Mouse (Mus musculus) liver, postnatal 0 days (tissue): ENCODE data around the gene Dag1. TPM values are rescaled to one million over a fixed set of nuclear protein-coding genes. Genes with fewer than 3 reads are reported as not detected.

Source experiments
- ATAC-seq: fragments of 200-750 bp; cut with Nextera tagmentation; 2 replicates; pipeline ENCODE4 v1.8.0; 2017; ENCODE audit warnings: mild to moderate bottlenecking, moderate library complexity
- DNase-seq: peaks from one replicate; pipeline ENCODE4 v3.0.0-alpha.2; 2016
- H3K27ac ChIP-seq: fragments of 300-500 bp; sonication (generic); 2 replicates; pipeline ENCODE4 v1.5.1; 2014; ENCODE audit warnings: antibody characterized with exemption, moderate library complexity, mild to moderate bottlenecking, low read depth
- H3K27me3 ChIP-seq: fragments of 300-500 bp; sonication (generic); 2 replicates; pipeline ENCODE4 v1.6.1; 2014; ENCODE audit warnings: low read length, control low read depth, mixed read lengths; ENCODE audit not compliant: insufficient read depth
- H3K36me3 ChIP-seq: fragments of 300-500 bp; sonication (generic); replicated peaks from 2 replicates; pipeline ENCODE4 v1.6.1; 2014; ENCODE audit warnings: mild to moderate bottlenecking, control low read depth, low read length, moderate library complexity, mixed read lengths; ENCODE audit not compliant: insufficient read depth
- H3K4me1 ChIP-seq: fragments of 300-500 bp; sonication (generic); 2 replicates; pipeline ENCODE4 v1.6.1; 2014; ENCODE audit warnings: antibody characterized with exemption, mild to moderate bottlenecking, control low read depth; ENCODE audit not compliant: insufficient read depth
- H3K4me2 ChIP-seq: fragments of 300-500 bp; sonication (generic); 2 replicates; pipeline ENCODE4 v1.6.1; 2014; ENCODE audit warnings: low read depth, mild to moderate bottlenecking, low read length, moderate library complexity, mixed read lengths
- H3K4me3 ChIP-seq: fragments of 300-500 bp; sonication (generic); 2 replicates; pipeline ENCODE4 v1.5.1; 2014; ENCODE audit warnings: low read depth, low read length
- H3K9ac ChIP-seq: fragments of 300-500 bp; sonication (generic); replicated peaks from 2 replicates; pipeline ENCODE4 v1.6.1; 2014; ENCODE audit warnings: mild to moderate bottlenecking, moderate library complexity
- H3K9me3 ChIP-seq: fragments of 300-500 bp; sonication (generic); 2 replicates; pipeline ENCODE4 v1.6.1; 2016; ENCODE audit warnings: mild to moderate bottlenecking, control low read depth, low read length, mixed read lengths
- CTCF ChIP-seq: sonication (generic); IDR thresholded peaks from 2 replicates; pipeline ENCODE4 v1.5.1; 2016; ENCODE audit warnings: antibody characterized with exemption, low read depth
- EP300 ChIP-seq: IDR thresholded peaks from 2 replicates; pipeline ENCODE4 v1.6.1; 2016; ENCODE audit warnings: antibody characterized with exemption, low read depth, mild to moderate bottlenecking
- WGBS: fragments of 180-500 bp; shearing (Covaris S2); extraction: QIAGEN DNeasy Blood & Tissue Kit; methylation state at CpG from one replicate; pipeline ENCODE4 v1.1.7; 2014; ENCODE audit not compliant: insufficient replicate concordance; 5-methylcytosine and 5-hydroxymethylcytosine counted together
- polyA plus RNA-seq: library from polyadenylated mRNA; unstranded; fragments of >200 nt; fragmentation: Nextera tagmentation; extraction: Ambion mirVana; gene quantifications from 2 replicates; pipeline ENCODE4 v1.2.1, GENCODE M21; 2015

Gene Dag1
- polyA plus RNA-seq, 1 experiment from 2014 or later = 20.0 TPM

DNA sequence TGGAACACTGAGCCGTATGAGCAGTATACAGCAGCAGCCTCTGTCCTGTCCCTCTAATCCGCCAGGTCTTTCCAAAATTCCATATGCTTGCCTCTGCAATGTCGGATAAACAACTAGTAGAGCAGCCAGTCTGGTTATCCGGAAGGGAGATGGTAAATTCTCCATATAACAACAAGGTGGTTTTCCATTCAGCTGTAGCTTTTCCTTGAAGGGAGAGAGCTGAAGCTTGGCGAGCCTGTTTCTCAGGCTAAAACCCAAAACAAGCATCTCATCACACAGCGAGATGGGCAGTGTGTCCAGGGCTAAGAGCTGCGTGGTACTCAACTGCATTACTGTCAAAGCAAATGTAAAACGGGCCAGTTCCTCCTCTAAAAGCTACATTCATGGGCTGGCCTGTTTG lies 75.2 kb downstream of the Dag1 start:
- ATAC-seq (no peak), DNase-seq (no peak)
- Histone ChIP-seq H3K4me3 (no peak overlapping the region), H3K36me3 (no peaks in the 10 kb centered on the region), H3K9ac (no peak overlapping the region), H3K27me3 (peaks cover 39% of the 10 kb centered on the region), H3K9me3 (no peaks in the 10 kb centered on the region), H3K27ac (no peak overlapping the region), H3K4me1 (peaks cover 7% of the 10 kb centered on the region), H3K4me2 (no peak overlapping the region)
- 67% methylated on average over 8 of the region's 8 CpGs for WGBS
- TF ChIP-seq CTCF = no peak
- TF ChIP-seq EP300 = no peak

DNA sequence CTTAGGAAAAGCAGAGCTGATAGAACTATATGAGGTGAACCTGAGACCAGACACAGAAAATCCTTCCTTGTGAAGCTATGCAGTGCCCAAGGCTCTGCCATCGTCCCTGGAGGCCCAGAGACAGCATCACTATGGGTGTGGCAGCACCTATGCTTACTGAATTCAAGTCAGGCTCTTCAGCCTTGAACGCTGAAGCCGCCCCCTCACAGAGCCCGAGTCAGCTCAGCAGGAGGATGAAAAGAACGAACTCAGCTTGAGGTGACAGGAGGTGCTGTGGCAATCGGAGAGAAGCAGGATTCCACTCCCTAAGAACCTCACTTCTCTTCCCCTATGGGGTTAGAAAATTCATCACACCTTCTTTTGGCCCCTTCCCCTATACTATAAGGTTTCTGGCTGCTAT lies 76.1 kb downstream of the Dag1 start:
- H3K9me3 ChIP-seq = no peaks in the 10 kb centered on the region
- H3K27ac ChIP-seq = no peak overlapping the region
- 28% methylated on average over 6 of the region's 6 CpGs for WGBS
- H3K36me3 ChIP-seq = no peaks in the 10 kb centered on the region
- ATAC-seq (no peak), DNase-seq (no peak)
- no peak overlapping the region for H3K4me3 ChIP-seq
- no peak overlapping the region for H3K4me2 ChIP-seq
- TF ChIP-seq EP300 (no peak), CTCF (no peak)
- H3K4me1 ChIP-seq = peaks cover 7% of the 10 kb centered on the region
- H3K27me3 ChIP-seq = peaks cover 39% of the 10 kb centered on the region
- H3K9ac ChIP-seq = no peak overlapping the region

DNA sequence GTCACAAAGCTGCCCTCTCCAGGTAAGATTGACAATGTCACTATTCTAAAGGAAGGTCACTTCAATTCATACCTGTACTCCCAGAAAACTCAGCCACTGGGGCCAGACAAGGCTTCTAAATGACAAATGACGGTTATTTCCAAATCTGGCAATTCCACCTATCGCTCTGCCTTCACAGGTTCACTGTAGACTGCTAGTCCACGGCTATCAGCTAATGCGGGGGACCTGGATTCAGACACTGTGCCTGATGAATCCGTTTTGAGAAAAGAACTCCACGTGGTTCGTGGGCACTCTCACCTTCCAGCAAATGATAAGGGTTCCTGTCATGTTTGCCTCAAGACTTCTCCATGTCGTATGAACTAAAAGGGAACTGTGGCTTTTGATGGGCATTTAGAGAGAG lies 78.0 kb downstream of the Dag1 start:
- WGBS = 68% methylated on average over 8 of the region's 8 CpGs
- TF ChIP-seq CTCF = no peak
- no peak for TF ChIP-seq EP300
- H3K4me3 ChIP-seq = no peak overlapping the region

DNA sequence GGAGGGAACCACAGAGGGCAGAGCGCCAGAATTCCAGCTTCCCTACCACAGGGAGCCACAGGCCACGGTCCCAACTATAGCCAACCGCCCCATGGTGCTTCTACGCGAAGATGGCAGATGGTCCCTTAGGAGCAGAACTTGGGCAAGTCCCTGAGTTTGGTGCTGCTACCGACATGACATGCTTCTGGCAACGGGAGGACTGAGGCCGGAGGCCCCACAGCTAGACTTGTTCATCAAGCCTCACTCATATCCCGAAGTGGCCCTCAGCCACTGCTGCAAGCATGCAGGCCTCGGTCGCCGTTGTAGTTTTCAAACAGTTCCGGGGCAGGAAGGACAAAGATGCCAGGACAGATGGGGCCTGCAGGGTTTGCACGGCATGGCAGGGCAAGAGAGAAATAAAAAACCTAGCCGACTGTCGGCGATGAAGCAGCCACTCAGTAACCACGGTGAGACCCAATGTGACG lies 80.2 kb downstream of the Dag1 start:
- TF ChIP-seq CTCF = no peak
- TF ChIP-seq EP300 = no peak
- WGBS = 84% methylated on average over 19 of the region's 19 CpGs

More for the DNA sequence above, 78.0 kb downstream of the Dag1 start:
- DNase-seq = no peak
- Histone ChIP-seq H3K27me3 (peaks cover 30% of the 10 kb centered on the region), H3K4me2 (no peak overlapping the region), H3K9me3 (no peaks in the 10 kb centered on the region), H3K9ac (no peak overlapping the region), H3K36me3 (no peaks in the 10 kb centered on the region), H3K4me1 (peaks cover 7% of the 10 kb centered on the region), H3K27ac (no peak overlapping the region)
- ATAC-seq = no peak

DNA sequence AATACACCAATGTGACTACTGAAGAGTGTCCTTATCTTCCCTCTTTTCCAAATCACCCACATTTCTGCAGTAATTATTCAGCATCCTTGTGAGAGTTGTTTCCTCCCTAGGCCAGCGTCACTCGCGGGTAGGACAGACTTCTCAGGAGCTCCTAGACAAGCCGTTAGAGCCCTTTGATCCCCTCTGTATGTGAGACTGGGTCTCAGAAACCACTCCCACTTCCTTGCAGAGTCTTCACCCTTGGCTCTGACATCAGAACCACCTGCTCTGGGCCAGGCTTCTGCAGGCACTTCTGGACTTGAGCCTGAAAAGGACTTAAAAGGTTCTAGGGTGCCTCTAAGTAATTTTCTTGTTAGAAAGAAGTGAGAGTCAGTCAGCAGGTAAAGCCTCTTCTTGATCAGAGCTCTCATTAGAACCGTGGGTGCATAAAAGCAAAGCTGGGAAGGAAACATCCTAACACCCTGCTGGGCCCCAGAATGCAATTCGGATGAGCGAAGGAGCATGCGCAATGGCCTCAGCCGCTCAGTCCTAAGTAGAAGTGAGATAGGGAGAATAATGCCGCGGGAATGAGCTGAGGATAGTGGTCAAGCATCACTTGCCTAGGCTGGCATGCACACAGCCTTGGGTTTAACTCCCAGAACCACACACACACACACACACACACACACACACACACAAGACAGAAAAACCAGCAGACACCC lies 80.8 kb downstream of the Dag1 start:
- TF ChIP-seq EP300 (no peak), CTCF (no peak)
- no peak for DNase-seq
- ATAC-seq = no peak
- Histone ChIP-seq H3K27me3 (peaks cover 2% of the 10 kb centered on the region; the same call in 1 of the 2 replicates), H3K4me3 (no peak overlapping the region), H3K4me1 (no peaks in the 10 kb centered on the region), H3K9me3 (no peaks in the 10 kb centered on the region), H3K9ac (no peak overlapping the region), H3K36me3 (no peaks in the 10 kb centered on the region), H3K4me2 (no peak overlapping the region), H3K27ac (no peak overlapping the region)
- 74% methylated on average over 11 of the region's 11 CpGs for WGBS

More for the DNA sequence above, 80.2 kb downstream of the Dag1 start:
- H3K27ac ChIP-seq = no peak overlapping the region
- H3K4me2 ChIP-seq = no peak overlapping the region
- no peaks in the 10 kb centered on the region for H3K36me3 ChIP-seq
- no peak overlapping the region for H3K4me3 ChIP-seq
- no peak overlapping the region for H3K9ac ChIP-seq
- peaks cover 8% of the 10 kb centered on the region for H3K27me3 ChIP-seq
- no peaks in the 10 kb centered on the region for H3K9me3 ChIP-seq
- ATAC-seq = no peak
- no peak for DNase-seq
- H3K4me1 ChIP-seq = no peaks in the 10 kb centered on the region

DNA sequence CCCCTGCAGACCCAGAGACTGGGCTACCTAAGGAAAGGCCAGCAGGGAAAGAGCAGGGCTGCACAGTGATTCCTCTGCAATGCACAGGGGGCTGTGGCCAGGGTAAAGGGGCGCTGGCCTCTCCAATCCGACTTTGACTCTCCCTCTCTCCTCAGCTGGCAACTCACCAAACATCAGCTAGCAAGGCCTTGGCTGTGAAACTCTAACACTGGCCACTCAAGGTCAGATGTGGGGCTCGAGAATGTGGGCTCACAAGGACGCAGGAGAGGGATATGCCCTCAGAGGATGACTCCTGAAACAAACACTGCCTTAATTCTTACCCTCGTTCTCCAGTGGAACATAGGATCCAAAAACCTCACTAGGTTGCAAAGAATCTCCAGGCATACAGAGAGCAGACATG lies 85.4 kb downstream of the Dag1 start:
- TF ChIP-seq EP300 (no peak), CTCF (no peak)
- Histone ChIP-seq H3K27ac (no peak overlapping the region), H3K4me2 (no peak overlapping the region), H3K27me3 (no peaks in the 10 kb centered on the region), H3K9me3 (no peaks in the 10 kb centered on the region), H3K9ac (no peak overlapping the region), H3K4me3 (no peak overlapping the region), H3K36me3 (no peaks in the 10 kb centered on the region), H3K4me1 (no peaks in the 10 kb centered on the region)
- ATAC-seq (no peak), DNase-seq (no peak)
- whole genome bisulfite sequencing = 64% methylated on average over 5 of the region's 5 CpGs
